Mouse (Mus musculus): ENCODE measurements at regions not wholly inside any gene's neighbourhood (a gene's known extent, or its start where the extent isn't known, plus 50 kb on each side); places are given as distances from the start of the nearest gene placed in this dataset.
A peak's percentile ranks its signal among the peaks of the same experiment; 100 is the strongest.

DNA sequence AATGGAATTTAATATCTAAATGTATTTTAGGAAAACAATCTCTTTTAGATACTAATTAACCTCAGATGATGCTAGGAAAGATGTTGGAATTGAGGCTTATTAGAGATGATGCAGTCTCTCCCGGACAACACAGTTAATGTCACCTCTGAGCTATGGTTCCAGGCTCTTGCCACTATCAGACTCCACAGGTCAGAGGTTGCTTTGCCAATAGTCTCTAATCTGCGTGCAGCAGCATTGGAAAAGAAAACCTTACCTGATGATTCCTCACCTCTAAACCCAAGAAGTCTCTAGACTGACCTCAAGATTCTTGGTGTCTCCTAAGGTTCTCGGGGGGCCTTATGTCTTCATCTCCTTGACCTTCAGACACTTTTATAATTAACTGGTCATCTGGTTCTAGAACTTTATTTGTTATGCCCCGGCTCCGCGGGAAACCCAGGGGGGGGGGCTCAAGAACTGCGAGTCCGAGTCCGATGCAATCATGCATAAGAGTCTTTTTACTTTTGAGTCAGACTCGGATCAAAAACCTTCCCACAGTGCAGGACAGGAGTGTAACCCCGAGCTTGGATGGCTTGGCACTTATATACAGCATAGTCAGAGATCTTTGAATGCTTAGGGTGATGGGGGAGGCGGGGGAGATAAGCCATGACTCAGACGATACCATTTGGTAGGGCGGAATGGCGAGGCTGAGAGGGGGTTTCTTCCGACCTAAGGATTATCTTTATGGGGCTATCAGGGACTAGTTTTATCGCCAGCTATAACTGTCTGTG lies 626.9 kb downstream of the Zfp706 start:
- DNase-seq = no peak

DNA sequence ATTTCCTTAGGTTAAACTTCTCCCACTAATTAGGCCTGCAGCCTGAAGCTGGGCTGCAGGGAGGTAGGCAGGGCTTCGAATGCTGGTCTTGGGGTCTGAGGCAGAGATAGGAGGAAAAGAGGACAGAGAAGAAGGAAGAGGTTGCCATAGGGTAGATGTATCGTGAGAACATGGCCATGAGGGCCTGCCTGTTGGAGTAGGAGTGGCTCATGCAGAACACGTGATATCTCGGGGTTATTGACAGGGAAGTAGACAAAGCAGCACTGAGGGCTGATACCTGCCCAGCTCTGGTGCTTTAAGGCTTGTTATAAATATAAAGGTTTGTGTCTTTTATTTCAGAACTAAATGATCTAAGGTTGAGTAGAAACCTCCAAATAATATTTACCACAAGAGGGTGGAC lies 628.9 kb downstream of the Zfp706 start:
- no peak for DNase-seq

DNA sequence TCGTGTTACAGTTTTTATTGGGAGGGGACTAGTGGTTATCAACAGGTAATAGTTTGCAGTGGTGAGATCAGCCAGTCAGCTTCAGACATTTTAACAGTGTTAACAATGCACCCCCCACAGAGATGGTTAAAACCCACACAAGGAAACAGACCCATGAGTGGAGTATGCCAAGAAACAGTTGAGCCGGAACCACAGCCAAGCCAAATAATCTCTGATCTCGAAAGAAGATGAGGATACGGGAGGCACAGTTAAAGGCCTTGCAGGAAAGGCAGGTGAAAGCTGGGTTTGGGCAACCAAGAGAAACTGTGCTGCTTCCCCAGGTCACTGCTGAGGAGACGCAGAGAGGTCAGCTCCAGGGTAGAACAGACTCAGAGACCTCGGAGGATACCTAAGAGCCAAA lies 631.0 kb downstream of the Zfp706 start:
- DNase-seq = no peak

DNA sequence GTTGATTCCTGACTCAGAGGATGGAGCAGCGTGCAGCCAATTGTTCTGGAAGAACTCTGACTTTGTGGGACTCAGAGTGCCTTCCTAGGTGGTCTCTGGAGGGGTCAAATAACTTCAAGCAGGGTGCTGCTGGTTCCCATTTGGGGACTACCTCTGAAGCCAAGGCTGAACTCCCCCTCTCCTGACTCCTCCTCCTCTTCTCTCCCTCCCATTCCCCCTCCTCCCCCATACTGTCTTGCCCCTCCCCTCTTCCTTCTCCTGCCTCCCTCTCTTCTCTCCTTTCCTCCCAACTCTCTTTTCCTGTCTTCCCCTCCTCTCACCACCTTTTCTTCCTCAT lies 632.1 kb downstream of the Zfp706 start:
- DNase-seq = no peak

DNA sequence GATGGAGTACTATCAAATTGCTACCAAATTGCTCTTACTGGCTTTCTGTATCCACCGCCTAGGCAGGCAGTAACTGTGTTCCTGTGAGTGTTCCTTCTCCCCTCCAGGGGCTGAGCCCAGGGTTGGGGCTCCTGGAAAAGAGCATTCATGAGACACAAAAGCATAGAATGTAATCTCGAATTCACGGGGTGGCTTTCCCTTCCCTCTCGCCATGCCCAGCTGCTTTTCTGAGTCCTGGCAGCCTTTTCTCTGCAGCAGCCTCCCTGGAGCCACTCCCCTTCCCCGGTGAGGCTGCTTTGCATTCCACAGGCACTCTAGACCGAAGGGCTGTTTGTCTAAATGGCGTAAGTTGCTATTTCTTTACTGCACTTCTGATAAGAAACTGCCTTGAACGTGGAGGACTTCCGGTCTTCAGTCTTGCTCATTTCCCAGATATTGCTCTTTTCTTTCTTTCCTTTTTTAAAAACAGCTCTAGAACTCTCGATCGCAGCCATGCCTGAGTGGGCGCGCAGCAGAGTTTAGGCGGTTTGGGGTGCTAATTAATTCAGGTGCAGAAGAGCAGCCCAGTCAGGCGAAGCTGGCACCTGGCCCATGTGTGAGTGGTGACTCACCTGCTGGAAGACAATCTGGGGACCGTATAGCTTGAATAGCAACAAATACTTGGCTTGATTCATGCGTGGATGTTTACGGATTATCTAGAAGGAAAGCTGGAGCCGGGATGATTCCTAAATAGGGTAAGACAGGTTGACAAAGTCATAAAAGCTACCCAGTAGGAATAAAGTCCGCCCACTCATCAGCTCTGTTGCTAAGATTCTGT lies 632.6 kb downstream of the Zfp706 start:
- DNase-seq = peak; percentile 73 to 77

DNA sequence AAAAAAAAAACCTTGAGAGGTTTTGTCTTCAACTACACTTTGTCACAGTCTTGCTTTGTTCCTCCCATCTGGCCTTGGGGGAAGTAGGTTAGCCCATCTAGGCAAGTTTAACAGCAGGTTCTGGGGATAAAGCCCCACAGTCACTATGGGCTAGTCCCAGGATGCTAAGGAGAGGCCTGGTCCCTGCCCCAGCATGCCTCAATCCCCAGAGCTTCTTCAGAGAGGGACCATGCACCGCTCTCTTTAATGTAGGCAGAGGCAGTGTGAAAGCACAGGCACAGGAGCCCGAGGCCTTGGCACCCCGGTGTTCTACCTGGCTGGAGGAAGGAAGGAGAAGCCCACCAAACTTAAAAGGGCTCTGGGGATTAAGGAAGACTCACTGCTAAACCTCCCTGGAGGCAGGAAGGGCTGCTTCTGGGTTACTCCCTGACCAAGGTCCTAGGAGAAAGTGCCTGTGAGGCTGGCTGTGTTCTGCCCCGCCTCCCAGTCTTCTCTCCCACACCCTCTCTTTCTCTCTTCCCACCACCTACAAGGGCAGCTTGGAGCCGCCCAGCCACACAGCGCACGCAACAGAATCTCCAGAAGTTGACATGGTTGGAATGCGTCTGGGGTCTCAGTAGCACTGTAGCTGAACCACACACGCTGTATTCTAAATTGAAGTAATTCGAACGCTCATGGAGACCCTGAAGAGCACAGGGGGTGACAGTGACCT lies 633.5 kb downstream of the Zfp706 start:
- DNase-seq = peak; percentile 25 to 32

DNA sequence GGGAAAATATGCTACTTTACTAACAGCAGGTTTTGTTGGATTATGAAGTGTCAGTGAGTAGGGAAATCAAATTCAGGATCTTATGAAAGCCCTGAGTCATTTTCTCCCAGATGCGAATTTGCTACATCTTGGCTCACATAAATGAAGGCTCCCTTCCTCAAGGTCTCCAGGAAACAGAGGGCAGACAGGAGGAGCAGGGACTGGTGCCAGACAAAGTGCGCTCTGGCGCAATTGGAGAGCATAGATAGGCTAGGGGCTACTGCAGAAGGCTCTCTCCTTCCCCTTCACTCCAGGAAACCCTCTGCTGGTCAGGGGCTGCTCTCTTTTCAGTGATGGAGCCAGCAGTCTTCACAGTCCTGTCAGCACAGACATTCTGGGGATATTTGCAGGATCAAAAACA lies 634.1 kb downstream of the Zfp706 start:
- DNase-seq = peak; percentile 72 to 78

DNA sequence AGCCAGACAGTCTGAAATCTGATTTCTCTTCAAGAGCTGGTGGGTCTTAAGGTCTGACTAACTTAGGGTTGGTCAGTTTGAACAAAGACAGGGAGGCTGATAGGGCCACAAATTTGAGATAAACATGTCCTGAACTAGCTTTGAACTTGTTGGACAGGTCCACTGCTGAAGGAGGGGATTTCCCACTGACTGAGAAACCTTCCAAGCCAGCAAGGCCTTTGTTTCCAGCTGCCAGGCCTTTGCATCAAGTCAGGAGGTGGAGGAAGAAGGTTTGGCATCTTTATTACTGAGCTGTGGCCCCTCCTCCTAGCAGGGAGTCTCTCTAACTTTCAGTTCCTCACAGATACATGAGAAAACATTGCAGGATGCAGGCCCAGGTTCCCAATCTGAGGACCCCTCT lies 636.2 kb downstream of the Zfp706 start:
- peak in 1 of 2 experiments; percentile 37 for DNase-seq

DNA sequence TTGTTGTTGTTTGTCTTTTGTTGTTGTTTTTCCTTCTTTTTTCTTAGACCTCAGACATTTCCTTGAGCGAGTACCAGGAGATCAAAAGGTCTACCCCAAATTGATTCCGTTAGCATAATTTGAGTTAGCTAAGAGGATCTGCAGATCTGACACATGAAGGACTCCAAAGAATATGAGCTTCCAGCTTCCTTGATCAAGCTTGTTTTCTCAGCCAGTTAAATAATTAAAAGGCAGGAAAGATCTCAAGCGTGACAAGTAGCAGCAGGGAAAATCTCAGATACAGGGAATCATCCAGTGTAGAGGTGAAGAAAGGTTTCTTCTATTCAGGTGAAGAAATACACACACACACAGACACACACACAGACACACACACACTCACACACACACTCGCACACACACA lies 636.7 kb downstream of the Zfp706 start:
- no peak for DNase-seq

DNA sequence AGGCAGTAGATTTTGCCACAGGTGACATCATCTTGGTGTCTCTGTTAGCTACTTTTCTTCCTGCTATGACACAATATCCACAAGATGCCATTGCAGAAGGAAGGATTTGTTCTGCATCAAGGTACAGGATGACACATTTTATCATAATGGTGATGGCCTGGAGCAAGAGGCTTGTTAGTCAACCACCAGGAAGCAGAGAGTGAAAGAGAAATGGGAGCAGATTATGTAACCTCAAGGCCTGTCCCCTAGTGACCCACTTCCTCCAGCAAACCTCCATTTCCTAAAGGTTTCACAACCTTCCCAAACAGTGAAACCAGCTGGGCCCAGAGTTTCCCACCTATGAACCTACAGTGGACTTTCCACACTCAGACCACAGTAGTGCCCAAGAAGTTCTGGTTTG lies 640.3 kb downstream of the Zfp706 start:
- DNase-seq = no peak

DNA sequence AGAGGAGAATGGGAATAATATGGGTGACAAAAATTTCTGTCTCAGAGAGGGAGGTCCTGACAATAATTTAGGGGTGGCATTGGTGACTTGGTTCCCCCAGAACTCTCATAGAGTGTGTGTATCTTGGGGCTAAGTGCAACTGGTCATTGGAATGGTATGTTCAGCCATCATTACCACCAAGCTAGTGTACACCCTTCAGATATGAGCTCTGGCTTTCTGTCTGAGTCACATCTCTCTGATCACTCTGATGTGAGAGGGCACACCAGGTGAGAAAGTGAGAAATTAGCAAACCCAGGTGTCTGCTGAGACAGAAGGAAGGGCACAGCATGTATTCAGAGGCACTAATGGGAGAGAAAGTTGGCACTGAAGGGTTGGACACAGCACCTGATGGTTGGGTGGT lies 642.8 kb downstream of the Zfp706 start:
- no peak for DNase-seq

DNA sequence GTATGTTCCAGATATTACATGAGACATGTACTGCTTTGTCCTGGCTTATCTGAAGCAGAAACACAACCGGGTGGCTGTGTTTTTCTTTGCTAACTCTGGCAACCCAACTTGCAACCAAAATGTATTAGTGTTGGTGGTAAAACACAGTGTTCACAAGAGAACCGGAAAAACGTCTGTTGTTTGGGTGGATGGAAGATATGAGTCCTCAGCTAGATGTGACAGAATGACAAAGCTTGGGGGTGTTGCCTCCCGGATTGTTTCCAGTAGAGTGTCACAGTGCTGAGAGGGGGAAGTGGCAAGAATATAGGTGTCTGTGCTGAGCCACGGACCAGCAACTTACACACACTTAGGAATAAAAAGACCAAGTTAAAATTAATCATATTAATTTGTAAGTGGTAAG lies 643.5 kb downstream of the Zfp706 start:
- no peak for DNase-seq

DNA sequence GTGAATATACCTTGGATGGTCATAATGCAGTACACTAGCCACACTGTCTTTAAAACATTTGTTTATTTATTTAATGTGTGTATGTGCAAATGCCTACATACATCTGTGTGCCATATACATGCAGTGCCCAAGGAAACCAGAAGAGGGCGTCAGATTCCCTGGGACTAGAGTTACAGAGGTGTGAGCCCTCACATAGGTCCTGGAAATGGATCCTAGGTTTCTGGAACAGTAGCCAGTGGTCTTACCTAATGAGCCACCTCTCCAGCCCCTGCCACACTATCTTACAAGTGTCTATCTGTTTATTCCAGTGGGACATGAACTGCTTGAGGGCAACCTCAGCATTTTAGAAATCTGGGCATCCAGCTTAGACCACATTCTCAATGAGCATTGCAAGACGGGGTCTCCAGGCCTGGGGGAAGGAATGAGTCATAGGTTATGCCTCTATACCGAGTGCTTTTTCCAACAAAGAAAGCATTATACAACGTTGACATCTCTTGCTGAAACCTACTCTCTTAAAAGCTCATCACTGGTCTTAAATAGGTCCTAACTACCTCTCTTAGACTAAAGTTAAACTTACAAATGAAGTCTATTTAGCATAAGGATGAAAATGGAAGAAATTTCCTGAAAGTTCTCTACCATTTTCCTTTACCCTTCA lies 644.5 kb downstream of the Zfp706 start:
- no peak for DNase-seq

DNA sequence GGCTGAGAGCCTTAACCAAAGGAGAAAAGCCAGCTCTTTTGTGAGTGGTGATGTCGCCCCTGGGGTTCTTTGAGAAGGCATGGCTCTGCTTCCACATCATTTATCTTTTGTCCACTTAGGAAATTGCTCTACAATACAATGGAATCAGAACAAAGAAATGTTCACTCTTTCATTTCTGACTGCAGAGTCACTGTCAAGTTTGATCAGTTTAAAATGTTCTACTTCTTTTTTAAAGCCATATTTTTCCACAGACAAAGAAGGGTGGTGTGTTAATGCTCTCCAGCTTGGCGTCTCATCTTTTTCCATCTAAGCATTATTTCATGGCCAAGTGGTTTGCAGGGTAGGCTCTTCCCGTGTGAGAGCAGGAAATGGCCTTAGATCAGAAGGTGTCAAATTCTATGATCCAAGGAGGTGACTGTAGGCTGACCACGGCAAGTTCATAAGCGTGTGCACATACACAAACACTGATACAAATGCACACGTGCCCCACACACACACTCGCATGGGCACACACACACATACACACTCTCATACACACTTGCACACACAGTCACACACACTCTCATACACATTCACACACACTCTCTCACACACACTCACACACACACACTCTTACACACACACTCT lies 645.9 kb downstream of the Zfp706 start:
- no peak for DNase-seq

DNA sequence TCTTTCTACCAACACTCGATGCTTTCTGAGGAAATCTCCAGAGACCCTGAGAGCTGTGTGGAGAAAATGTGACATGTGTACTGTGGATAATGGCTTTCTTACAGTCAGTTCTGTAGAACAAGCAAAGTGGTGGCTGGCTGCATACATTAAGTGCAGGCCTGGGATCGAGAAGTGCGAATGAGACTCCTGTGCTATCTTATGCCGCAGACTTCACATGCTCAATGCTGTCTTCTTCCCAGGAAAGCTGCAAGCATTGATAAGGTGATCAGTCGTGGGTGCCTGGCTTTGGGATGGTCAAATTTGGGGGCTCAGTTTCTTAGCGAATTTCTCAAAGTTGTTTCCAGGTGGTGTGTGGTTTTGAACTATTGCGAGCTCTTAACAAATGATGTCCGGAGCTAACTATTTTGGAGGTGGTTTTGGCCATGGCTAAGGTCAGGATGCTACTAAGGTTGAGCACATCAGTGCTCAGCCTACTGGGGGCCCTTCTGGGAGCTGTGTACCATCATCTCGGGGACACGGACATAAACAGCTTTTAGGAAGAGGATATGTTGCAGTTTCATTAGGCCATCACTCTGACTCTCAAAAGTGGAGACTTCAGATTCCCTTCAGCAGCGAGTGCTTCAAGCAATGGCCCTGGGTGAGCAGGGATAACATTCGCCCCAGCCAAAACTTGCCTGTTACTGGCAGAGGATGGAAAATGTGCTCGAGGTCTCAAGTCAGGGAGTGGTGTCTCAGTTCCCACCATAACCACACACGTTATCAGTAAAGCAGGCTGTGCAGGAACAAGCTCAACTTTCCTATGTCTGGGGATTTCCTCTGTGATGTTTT lies 646.7 kb downstream of the Zfp706 start:
- no peak for DNase-seq

DNA sequence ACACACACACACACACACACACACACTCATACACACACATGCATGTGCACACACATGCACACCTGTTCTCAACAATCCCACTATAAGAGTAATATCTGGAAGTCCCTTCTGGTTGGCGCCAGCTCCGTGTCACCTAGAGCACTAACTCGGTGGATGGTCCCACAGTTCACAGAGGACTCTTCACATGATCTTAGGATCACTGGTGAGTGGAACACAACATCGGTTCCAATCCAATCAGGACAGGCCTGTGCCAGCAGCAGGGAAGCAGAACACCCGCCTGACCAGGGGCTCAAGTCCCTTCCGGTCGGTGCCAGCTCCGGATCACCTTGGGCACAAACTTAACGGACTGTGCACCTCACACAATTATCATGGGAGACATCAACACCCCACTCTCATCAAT lies 651.7 kb downstream of the Zfp706 start:
- DNase-seq = no peak

DNA sequence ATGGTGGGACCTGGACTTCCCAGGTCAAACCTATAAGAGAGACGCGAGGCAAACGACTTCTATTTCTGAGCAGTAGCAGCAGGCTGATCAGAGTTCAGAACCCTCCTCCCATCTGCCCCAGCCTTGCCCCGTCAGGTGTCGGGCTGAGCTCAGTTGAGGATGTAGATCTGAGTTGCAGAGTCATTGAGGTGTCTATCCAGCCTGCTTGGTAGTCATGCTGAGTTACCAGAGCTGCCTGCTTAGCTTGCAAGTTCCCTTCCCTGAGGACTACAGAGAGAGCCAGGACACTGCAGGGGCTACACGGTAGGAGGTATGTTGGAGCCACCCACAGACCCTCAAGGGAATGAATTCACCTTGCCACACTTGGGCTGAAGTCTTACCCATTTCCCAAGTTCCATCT lies 653.0 kb downstream of the Zfp706 start:
- no peak for DNase-seq

DNA sequence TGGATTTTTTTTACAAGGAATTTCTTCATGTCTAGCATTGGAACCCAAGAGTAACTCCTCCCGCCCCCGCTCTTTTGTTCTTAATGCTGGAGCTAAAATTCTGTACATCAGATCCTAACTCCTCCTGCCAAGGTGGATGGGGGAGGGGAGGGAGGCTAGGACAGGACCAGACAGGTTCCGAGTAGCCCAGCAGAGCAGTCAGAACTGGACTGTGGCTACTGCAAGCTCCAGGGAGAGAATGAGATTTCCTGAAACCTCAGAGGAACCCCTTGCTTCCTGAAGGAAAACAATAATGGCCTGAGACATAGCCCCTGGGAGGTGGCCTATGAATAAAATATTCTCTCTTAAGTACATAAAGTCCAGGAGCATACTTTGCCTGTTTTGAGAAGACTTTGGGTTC lies 653.8 kb downstream of the Zfp706 start:
- DNase-seq = no peak

DNA sequence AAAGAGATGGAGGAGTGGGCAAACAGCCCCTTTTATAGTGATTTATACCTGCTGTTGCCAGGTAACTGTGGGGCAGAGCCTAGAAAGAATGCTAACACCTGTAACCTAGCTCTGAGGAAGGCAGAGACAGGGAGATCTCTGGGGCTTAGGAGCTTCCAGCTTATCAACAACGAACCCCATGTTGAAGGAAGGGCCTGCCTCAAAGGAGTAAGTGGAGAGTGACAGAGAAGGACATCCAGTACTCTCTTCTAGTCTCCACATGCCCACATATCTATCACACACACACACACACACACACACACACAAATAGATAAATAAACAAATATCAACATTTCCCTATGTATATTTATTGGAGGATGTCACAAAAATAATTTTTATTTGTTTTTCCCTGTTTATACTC lies 654.6 kb downstream of the Zfp706 start:
- DNase-seq = no peak

DNA sequence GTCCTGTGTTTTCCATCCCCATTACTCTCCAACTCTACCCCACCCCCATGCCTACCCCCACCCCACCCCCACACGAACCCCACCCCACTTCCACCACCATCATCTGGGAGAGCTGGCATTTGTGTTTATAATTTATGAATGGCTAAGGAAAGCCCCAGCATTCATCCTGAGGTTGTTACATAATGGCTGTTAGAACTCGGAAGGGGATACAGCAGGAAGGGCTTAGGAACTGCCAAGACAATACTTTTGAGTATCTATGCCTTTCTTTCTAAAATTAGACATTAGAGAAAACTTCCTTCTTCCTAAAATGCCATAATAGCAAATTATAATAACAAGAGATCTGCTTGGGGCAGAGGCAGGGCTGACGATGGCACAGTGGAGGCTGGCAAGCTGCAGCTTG lies 655.9 kb downstream of the Zfp706 start:
- no peak for DNase-seq

DNA sequence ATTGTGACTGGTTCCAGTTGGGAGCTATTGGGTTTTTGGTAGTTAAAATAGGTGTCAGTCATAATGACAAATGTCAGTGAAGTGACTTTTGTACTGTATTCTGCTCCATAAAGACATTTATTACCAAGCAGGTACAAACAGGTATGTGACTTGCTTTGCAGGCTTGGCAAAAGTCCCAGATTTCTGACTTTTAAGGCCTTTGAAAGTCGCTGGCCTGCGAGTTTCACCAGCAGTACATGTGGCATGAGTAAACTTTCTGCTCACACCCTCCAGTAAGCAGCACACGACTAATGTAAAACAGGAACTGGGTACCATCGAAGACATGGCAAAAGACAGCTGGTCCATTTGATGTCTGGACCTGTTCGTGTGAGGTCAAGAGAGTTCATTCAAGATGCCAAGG lies 659.2 kb downstream of the Zfp706 start:
- no peak for DNase-seq
